Mouse (Mus musculus) kidney, adult 2 months (tissue): Measurements from ENCODE around the gene Fos. TPM values are rescaled to one million over a fixed set of nuclear protein-coding genes. Genes with fewer than 3 reads are reported as not detected.

Experiments
- DNase-seq: peaks from one replicate; pipeline ENCODE4 v3.0.0; 2021
- H3K27ac ChIP-seq: fragments of 200-500 bp; 2 replicates; pipeline ENCODE4 v1.5.1; 2012; ENCODE audit warnings: low read depth, low read length, control low read depth, inconsistent platforms; ENCODE audit not compliant: insufficient read depth
- H3K27me3 ChIP-seq: fragments of 200-500 bp; replicated peaks from 2 replicates; pipeline ENCODE4 v1.6.1; 2012; ENCODE audit warnings: mild to moderate bottlenecking, moderate library complexity, low read length, inconsistent platforms; ENCODE audit not compliant: control insufficient read depth, insufficient read depth
- H3K36me3 ChIP-seq: fragments of 200-500 bp; 2 replicates; pipeline ENCODE4 v1.6.1; 2012; ENCODE audit warnings: mild to moderate bottlenecking, moderate library complexity, low read length, inconsistent platforms; ENCODE audit not compliant: control insufficient read depth, insufficient read depth
- H3K4me1 ChIP-seq: fragments of 200-500 bp; 2 replicates; pipeline ENCODE4 v1.6.1; 2011; ENCODE audit warnings: low read length; ENCODE audit not compliant: control insufficient read depth, insufficient read depth
- H3K4me3 ChIP-seq: fragments of 200-500 bp; 2 replicates; pipeline ENCODE4 v1.5.1; 2011; ENCODE audit warnings: mild to moderate bottlenecking, low read depth, low read length, control low read depth; ENCODE audit not compliant: insufficient read depth
- CTCF ChIP-seq: fragments of 200-500 bp; conservative IDR thresholded peaks from 2 replicates; pipeline ENCODE4 v1.5.1; 2011; ENCODE audit warnings: low read depth, mild to moderate bottlenecking, control low read depth, low read length, moderate library complexity, mixed read lengths; ENCODE audit not compliant: insufficient read depth, insufficient read length
- POLR2A ChIP-seq: fragments of 200-500 bp; IDR thresholded peaks from one replicate; pipeline ENCODE4 v1.6.1; 2011; ENCODE audit warnings: low read depth, low read length, control low read depth
- WGBS: fragments of 180-500 bp; shearing (Covaris S2); methylation state at CpG from one replicate; pipeline ENCODE4 v1.1.7; 2018; 5-methylcytosine and 5-hydroxymethylcytosine counted together
- polyA plus RNA-seq: library from polyadenylated mRNA; depleted of rRNA; stranded (reverse); fragments of >200 nt; gene quantifications from 2 replicates; pipeline ENCODE4 v1.2.3, GENCODE M21; 2012

The Fos gene
- polyA plus RNA-seq, 1 experiment = 1.2 TPM

DNA sequence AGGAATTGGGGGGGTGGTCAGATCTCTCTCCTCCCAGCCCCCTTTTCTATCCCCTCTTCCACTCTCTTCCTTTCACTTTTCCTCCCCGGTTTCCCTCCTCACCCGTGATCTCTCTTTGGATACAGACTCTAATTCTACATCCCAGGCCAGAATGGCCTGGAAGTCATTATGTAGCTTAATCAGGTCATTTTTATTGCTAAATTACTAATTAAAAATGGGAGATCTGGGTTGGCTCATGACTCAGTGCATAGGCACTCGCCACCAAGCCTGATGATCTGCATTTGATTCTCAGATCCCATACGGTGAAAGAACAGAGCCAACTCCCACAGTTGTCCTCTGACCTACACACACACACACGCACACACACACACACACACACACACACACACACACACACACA, 39.2 kb upstream of the Fos start:
- H3K36me3 ChIP-seq = no peaks in the 10 kb centered on the region
- no peak overlapping the region for H3K4me3 ChIP-seq
- no peaks in the 10 kb centered on the region for H3K4me1 ChIP-seq
- H3K27ac ChIP-seq = no peak overlapping the region
- WGBS = 80% methylated on average over 5 of the region's 5 CpGs
- no peaks in the 10 kb centered on the region for H3K27me3 ChIP-seq
- DNase-seq = no peak
- no peak for TF ChIP-seq POLR2A
- no peak for TF ChIP-seq CTCF

- WGBS = 75% methylated on average over 10 of the region's 10 CpGs
- TF ChIP-seq POLR2A = no peak
- no peak for TF ChIP-seq CTCF
Observed at GRCm38 (mm10) chr12:85436021-85436621, 37.6 kb upstream of the Fos start.

DNA sequence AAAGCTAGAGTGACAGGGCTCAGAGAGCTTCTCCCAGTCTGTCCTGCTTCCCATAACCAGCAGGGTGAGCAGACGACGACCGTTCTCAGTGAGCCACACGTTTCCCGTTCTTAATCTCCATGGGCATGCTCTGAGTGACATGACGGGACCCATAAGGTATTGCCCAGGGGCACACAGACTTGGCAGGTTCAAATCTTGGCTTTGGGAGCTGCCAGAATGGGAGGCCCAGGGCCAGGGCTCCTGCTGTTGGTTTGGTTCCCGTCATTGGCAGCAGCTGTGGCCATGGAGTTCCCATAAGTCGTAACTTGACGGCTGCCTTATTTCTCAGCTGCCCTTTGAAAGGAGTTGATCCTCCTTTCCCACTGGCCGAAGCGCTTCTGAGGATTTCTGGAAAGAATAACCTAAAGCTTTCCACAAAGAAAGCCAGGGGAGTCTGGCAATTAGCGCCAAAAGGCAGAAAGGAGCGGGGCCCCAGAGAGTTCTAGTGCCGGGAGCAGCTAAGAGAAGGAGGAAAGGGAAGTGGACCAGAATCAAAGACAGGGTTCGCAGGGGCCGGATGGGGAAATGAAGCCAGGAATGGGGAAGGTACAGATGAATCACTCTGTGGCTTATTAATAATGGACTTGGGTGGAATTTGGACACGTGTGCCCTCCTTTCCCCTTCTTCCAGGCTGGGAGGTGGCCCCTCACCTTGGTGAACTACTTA, 36.4 kb upstream of the Fos start:
- Histone ChIP-seq H3K4me3 (no peak overlapping the region), H3K27ac (no peak overlapping the region), H3K36me3 (no peaks in the 10 kb centered on the region), H3K27me3 (no peaks in the 10 kb centered on the region), H3K4me1 (no peaks in the 10 kb centered on the region)
- peak; percentile 22 for DNase-seq
- TF ChIP-seq POLR2A = no peak
- WGBS = 64% methylated on average over 17 of the region's 17 CpGs

More at GRCm38 (mm10) chr12:85436021-85436621, 37.6 kb upstream of the Fos start:
- Histone ChIP-seq H3K36me3 (no peaks in the 10 kb centered on the region), H3K27ac (no peak overlapping the region), H3K4me1 (no peaks in the 10 kb centered on the region), H3K27me3 (no peaks in the 10 kb centered on the region), H3K4me3 (no peak overlapping the region)
- DNase-seq = no peak

DNA sequence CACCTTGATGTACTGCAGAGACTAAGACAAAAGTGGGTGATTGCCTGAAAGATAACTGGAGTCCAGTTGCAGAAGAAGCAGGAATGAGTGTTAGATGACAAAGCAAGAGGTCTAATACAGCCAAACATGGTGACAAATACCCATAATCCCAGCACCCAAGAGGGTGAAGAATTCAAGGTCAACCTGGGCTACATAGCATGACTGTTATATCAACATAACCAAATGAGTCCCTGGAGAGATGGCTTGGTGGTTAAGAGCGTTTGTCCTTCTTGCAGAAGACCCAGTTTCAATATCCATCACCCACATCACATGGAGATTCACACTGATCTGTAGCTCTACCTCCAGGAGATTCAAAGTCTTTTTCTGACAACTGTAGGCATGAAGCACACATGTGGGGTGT, 30.2 kb upstream of the Fos start:
- no peak for DNase-seq
- Histone ChIP-seq H3K4me3 (no peak overlapping the region), H3K27ac (no peak overlapping the region), H3K4me1 (no peaks in the 10 kb centered on the region), H3K36me3 (no peaks in the 10 kb centered on the region), H3K27me3 (no peaks in the 10 kb centered on the region)
- 72% methylated on average over 1 of the region's 1 CpGs for WGBS
- TF ChIP-seq POLR2A (no peak), CTCF (no peak)

- TF ChIP-seq POLR2A (no peak), CTCF (no peak)
- Histone ChIP-seq H3K36me3 (no peaks in the 10 kb centered on the region), H3K4me1 (no peaks in the 10 kb centered on the region), H3K27me3 (no peaks in the 10 kb centered on the region), H3K27ac (no peak overlapping the region), H3K4me3 (no peak overlapping the region)
- 51% methylated on average over 6 of the region's 6 CpGs for WGBS
- DNase-seq = peak; percentile 23
Observed at GRCm38 (mm10) chr12:85444646-85445045, 29.0 kb upstream of the Fos start.

- no peak overlapping the region for H3K27ac ChIP-seq
- TF ChIP-seq CTCF (no peak), POLR2A (no peak)
- no peak for DNase-seq
- H3K4me3 ChIP-seq = no peak overlapping the region
- H3K27me3 ChIP-seq = no peaks in the 10 kb centered on the region
- WGBS = 57% methylated on average over 6 of the region's 6 CpGs
- no peaks in the 10 kb centered on the region for H3K36me3 ChIP-seq
- H3K4me1 ChIP-seq = peaks cover 2% of the 10 kb centered on the region; the same call in 1 of the 2 replicates
Observed at GRCm38 (mm10) chr12:85447009-85447408, 26.7 kb upstream of the Fos start.

DNA sequence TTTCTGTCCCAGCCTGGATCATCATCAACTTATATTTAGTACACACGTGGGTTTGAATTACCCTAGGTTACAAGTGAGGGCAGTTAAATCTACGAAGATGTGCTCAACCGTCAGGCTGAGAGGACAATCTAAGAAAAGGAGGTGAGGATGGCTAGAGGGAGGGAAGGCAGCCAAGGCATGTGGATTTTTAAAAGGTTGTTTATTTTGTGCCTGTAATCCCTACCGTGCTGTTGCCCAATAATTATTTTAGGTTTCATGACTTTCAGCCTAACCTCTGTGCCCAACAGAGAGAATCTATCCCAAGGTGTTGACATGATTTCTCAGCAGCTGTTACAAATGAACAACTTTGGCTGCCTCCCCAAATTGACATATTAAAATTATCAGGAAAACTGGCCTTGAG, 26.2 kb upstream of the Fos start:
- TF ChIP-seq POLR2A = no peak
- TF ChIP-seq CTCF = no peak
- WGBS = 47% methylated on average over 4 of the region's 4 CpGs
- Histone ChIP-seq H3K36me3 (no peaks in the 10 kb centered on the region), H3K4me3 (no peak overlapping the region), H3K4me1 (peaks cover 6% of the 10 kb centered on the region; the same call in 1 of the 2 replicates), H3K27ac (no peak overlapping the region), H3K27me3 (no peaks in the 10 kb centered on the region)
- DNase-seq = no peak
